Mouse (Mus musculus) limb, embryonic 13.5 days (tissue): ENCODE measurements around the gene Synj1. TPM values are rescaled to one million over a fixed set of nuclear protein-coding genes. Genes with fewer than 3 reads are reported as not detected.

Source experiments
- ATAC-seq: fragments of 200-750 bp; cut with Nextera tagmentation; 2 replicates; pipeline ENCODE4 v1.8.0; 2017; ENCODE audit warnings: low read depth, moderate number of reproducible peaks, moderate TSS enrichment; ENCODE audit not compliant: low FRiP score
- H3K27ac ChIP-seq: fragments of 300-500 bp; sonication (generic); 2 replicates; pipeline ENCODE4 v1.5.1; 2015; ENCODE audit warnings: inconsistent platforms, mild to moderate bottlenecking, moderate library complexity
- H3K27me3 ChIP-seq: fragments of 300-500 bp; sonication (generic); 2 replicates; pipeline ENCODE4 v1.6.1; 2015; ENCODE audit warnings: mild to moderate bottlenecking, inconsistent platforms
- H3K36me3 ChIP-seq: fragments of 300-500 bp; sonication (generic); 2 replicates; pipeline ENCODE4 v1.6.1; 2015; ENCODE audit warnings: inconsistent platforms, mild to moderate bottlenecking, moderate library complexity
- H3K4me1 ChIP-seq: fragments of 300-500 bp; sonication (generic); 2 replicates; pipeline ENCODE4 v1.6.1; 2015; ENCODE audit warnings: inconsistent platforms
- H3K4me2 ChIP-seq: fragments of 300-500 bp; sonication (generic); replicated peaks from 2 replicates; pipeline ENCODE4 v1.6.1; 2015; ENCODE audit warnings: inconsistent platforms, mild to moderate bottlenecking, moderate library complexity
- H3K4me3 ChIP-seq: fragments of 300-500 bp; sonication (generic); 2 replicates; pipeline ENCODE4 v1.5.1; 2015; ENCODE audit warnings: moderate library complexity, mild to moderate bottlenecking, inconsistent platforms
- H3K9ac ChIP-seq: fragments of 300-500 bp; sonication (generic); 2 replicates; pipeline ENCODE4 v1.6.1; 2015; ENCODE audit warnings: mild to moderate bottlenecking, inconsistent platforms
- H3K9me3 ChIP-seq: fragments of 300-500 bp; sonication (generic); 2 replicates; pipeline ENCODE4 v1.6.1; 2016; ENCODE audit warnings: inconsistent platforms
- WGBS: fragments of 180-500 bp; shearing (Covaris S2); methylation state at CpG from one replicate; pipeline ENCODE4 v1.1.7; 2015; 5-methylcytosine and 5-hydroxymethylcytosine counted together
- polyA plus RNA-seq: library from polyadenylated mRNA; unstranded; fragments of >200 nt; fragmentation: Nextera tagmentation; extraction: Ambion mirVana; gene quantifications from 2 replicates; pipeline ENCODE4 v1.2.1, GENCODE M21; 2015

Synj1 gene
- polyA plus RNA-seq, 1 experiment from 2014 or later = 11.0 TPM

- whole genome bisulfite sequencing = 87% methylated on average over 4 of the region's 4 CpGs
These were observed 19.6 kb upstream of the Synj1 start for GRCm38 (mm10) chr16:91030751-91031150.

DNA sequence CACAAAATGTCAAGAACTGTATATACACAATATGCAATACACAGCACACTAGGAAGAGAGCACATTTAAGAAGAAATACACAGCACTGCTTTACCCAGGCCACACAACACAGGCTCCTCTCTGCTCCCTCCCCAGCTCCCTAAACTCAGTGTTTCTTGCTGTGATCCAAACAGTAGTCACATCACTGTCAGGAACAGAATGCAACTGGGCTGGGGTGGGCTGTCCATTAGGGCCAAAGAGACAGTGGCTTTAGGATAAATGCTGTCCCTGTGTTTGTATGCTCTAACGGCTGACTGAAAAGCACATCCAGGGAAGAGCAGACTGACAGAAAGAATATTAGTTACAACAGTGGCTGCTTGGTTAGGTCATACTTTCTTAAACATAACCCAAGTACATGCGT, 18.8 kb upstream of the Synj1 start:
- Histone ChIP-seq H3K27me3 (no peaks in the 10 kb centered on the region), H3K36me3 (peaks cover 90% of the 10 kb centered on the region), H3K4me3 (no peak overlapping the region), H3K4me2 (no peak overlapping the region), H3K4me1 (no peaks in the 10 kb centered on the region), H3K27ac (no peak overlapping the region), H3K9me3 (no peaks in the 10 kb centered on the region), H3K9ac (no peak overlapping the region)
- ATAC-seq = no peak
- WGBS = 89% methylated on average over 2 of the region's 2 CpGs

More at GRCm38 (mm10) chr16:91030751-91031150, 19.6 kb upstream of the Synj1 start:
- Histone ChIP-seq H3K9me3 (no peaks in the 10 kb centered on the region), H3K36me3 (peaks cover 88% of the 10 kb centered on the region), H3K4me2 (no peak overlapping the region), H3K27me3 (no peaks in the 10 kb centered on the region), H3K4me3 (no peak overlapping the region), H3K4me1 (no peaks in the 10 kb centered on the region), H3K27ac (no peak overlapping the region), H3K9ac (no peak overlapping the region)
- ATAC-seq = no peak

DNA sequence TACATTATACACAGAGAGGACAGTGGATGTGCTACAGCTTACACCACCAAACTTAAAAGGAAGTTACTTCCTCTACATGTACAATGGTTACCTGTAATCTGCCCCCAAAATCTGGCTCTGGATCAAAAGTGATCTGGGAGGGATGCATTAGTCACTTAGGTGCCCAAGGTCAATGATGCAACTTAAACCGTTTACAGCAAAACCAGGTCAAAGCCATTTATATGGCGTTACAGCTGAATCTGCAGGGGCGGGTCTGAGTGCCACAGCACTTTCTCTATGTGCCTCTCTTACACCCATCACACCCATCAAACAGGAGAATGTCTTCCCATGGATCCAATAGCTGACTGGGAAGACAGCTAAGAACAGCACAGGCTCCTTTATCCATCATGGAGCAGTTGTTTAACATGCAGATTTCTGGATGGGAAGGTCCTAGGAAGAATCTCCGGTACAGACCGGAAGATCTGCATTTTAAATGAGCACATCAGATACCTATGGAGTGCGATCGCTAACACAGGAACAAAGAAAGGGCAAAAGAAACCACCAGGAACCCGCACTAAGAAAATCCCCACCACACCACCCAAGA, 18.1 kb upstream of the Synj1 start:
- Histone ChIP-seq H3K4me1 (no peaks in the 10 kb centered on the region), H3K27me3 (no peaks in the 10 kb centered on the region), H3K4me2 (no peak overlapping the region), H3K36me3 (peaks cover 91% of the 10 kb centered on the region), H3K9ac (no peak overlapping the region), H3K27ac (no peak overlapping the region), H3K9me3 (no peaks in the 10 kb centered on the region), H3K4me3 (no peak overlapping the region)
- WGBS = 96% methylated on average over 8 of the region's 8 CpGs
- no peak for ATAC-seq

- H3K36me3 ChIP-seq = peaks cover 88% of the 10 kb centered on the region
- H3K4me2 ChIP-seq = no peak overlapping the region
- no peaks in the 10 kb centered on the region for H3K4me1 ChIP-seq
- ATAC-seq = no peak
- no peak overlapping the region for H3K9ac ChIP-seq
- WGBS = 88% methylated on average over 4 of the region's 4 CpGs
- H3K27me3 ChIP-seq = no peaks in the 10 kb centered on the region
- H3K27ac ChIP-seq = no peak overlapping the region
- H3K9me3 ChIP-seq = 0 out of 2 replicates have a peak, but pooled peaks cover 4% of the 10 kb centered on the region
- no peak overlapping the region for H3K4me3 ChIP-seq
These were observed 15.2 kb upstream of the Synj1 start for GRCm38 (mm10) chr16:91026290-91026689.

DNA sequence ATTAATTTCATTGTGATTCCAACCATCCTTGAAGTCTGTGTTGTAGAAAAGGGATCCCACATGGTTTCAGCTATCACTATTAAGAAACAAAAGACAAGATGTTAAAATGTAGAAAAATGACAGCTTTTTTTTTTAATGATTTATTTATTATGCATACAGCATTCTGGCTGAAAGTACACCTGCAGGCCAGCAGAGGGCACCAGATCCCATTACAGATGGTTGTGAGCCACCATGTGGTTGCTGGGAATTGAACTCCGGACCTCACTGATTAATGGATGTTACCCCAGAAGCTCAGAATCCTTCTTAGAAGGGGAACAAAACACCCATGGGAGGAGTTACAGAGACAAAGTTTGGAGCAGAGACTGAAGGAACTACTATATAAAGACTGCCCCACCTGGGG, 12.3 kb upstream of the Synj1 start:
- H3K36me3 ChIP-seq = peaks cover 94% of the 10 kb centered on the region
- no peak for ATAC-seq
- no peaks in the 10 kb centered on the region for H3K4me1 ChIP-seq
- no peak overlapping the region for H3K27ac ChIP-seq
- no peaks in the 10 kb centered on the region for H3K27me3 ChIP-seq
- H3K4me3 ChIP-seq = no peak overlapping the region
- H3K9me3 ChIP-seq = 0 out of 2 replicates have a peak, but pooled peaks cover 4% of the 10 kb centered on the region
- H3K9ac ChIP-seq = no peak overlapping the region
- H3K4me2 ChIP-seq = no peak overlapping the region
- 86% methylated on average over 1 of the region's 1 CpGs for WGBS

- Histone ChIP-seq H3K9me3 (0 out of 2 replicates have a peak, but pooled peaks cover 4% of the 10 kb centered on the region), H3K4me1 (no peaks in the 10 kb centered on the region), H3K36me3 (peaks cover 89% of the 10 kb centered on the region), H3K27me3 (no peaks in the 10 kb centered on the region), H3K4me2 (no peak overlapping the region), H3K4me3 (no peak overlapping the region), H3K27ac (no peak overlapping the region), H3K9ac (no peak overlapping the region)
- WGBS = 93% methylated on average over 10 of the region's 10 CpGs
- ATAC-seq = no peak
These were observed 9.9 kb upstream of the Synj1 start for GRCm38 (mm10) chr16:91020842-91021483.

GRCm38 (mm10) chr16:91019476-91019875, 8.4 kb upstream of the Synj1 start:
- H3K4me1 ChIP-seq = no peaks in the 10 kb centered on the region
- H3K9me3 ChIP-seq = 0 out of 2 replicates have a peak, but pooled peaks cover 4% of the 10 kb centered on the region
- no peak for ATAC-seq
- peaks cover 86% of the 10 kb centered on the region for H3K36me3 ChIP-seq
- no peak overlapping the region for H3K9ac ChIP-seq
- H3K4me3 ChIP-seq = no peak overlapping the region
- WGBS = 97% methylated on average over 4 of the region's 4 CpGs
- no peak overlapping the region for H3K4me2 ChIP-seq
- no peaks in the 10 kb centered on the region for H3K27me3 ChIP-seq
- H3K27ac ChIP-seq = no peak overlapping the region

DNA sequence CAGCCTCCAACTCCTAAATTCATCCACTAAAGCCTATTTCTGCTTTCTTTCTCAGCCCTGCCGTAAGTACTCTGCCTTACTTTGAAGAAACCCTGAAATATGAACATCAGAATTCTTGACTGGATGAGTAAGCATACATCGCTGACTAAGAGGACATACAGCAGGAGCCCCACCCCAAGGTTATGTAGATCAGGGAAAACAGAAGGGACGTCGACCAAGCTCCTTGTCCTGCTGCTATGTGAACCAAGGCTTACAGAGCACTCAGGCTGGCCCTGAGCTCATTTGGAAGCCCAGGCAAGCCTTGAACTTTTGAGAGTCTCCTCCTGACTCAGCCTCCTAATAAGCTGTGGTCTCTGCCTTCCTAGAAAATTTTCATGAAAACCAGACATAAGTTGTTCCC, 4.7 kb upstream of the Synj1 start:
- 90% methylated on average over 4 of the region's 4 CpGs for WGBS
- Histone ChIP-seq H3K36me3 (peaks cover 65% of the 10 kb centered on the region), H3K27me3 (no peaks in the 10 kb centered on the region), H3K9me3 (no peaks in the 10 kb centered on the region), H3K4me3 (no peak overlapping the region), H3K4me1 (peaks cover 7% of the 10 kb centered on the region; the same call in 1 of the 2 replicates), H3K27ac (no peak overlapping the region), H3K4me2 (no peak overlapping the region), H3K9ac (no peak overlapping the region)
- no peak for ATAC-seq

DNA sequence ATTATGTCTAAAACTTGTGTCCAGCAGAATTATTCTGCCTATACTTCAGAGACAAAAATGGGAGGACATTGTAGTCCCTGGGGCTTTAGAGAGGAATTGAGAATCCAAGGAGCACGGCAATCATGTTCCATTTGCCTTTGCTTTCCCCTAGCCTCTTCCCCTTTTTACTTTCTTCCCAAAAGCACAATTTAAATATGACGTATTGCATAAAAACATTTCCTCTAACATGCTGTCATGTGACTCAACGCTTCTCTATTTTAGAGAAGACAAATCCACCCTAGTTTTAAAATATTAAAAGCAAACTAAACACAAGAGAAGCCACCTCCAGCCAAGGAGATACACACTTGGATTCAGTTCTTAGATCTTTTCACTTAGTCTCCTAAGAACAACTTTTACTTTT, 739 bp upstream of the Synj1 start:
- H3K9ac ChIP-seq = peak overlapping the region; percentile 84; the same call in 1 of the 2 replicates
- H3K9me3 ChIP-seq = no peaks in the 10 kb centered on the region
- H3K27me3 ChIP-seq = no peaks in the 10 kb centered on the region
- H3K4me1 ChIP-seq = peaks cover 16% of the 10 kb centered on the region
- 41% methylated on average over 3 of the region's 3 CpGs for WGBS
- H3K27ac ChIP-seq = peak overlapping the region; percentile 83; the same call in 1 of the 2 replicates
- H3K4me2 ChIP-seq = peak overlapping the region; percentile 90
- H3K4me3 ChIP-seq = peak overlapping the region; percentile 91
- no peak for ATAC-seq
- peaks cover 32% of the 10 kb centered on the region for H3K36me3 ChIP-seq

DNA sequence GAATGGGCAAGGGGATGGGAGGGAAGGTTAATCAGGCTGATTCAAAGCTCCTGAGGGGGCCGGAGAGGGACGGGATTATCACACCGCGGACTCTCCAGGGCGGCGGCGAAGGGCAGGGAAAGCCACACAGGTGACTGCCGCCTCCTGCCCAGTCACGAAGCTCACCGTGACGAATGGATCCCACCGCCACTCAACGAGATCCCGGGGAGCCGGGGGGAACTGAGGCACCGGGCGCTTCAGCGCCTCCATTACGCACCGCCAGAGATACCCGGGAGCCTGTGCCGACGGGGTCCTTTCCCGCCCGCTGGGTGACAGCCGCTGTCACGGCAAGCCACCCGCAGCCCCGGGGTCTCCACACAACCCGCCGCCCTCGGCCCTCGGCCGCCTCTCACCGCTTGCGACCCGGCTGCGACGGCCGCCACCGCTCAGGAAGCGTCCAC, 507 bp downstream of the Synj1 start:
- Histone ChIP-seq H3K27me3 (no peaks in the 10 kb centered on the region), H3K36me3 (peaks cover 23% of the 10 kb centered on the region), H3K27ac (0 out of 2 replicates have a peak overlapping the region, but pooled peaks have one; percentile 58), H3K9ac (peak overlapping the region; percentile 84), H3K4me3 (peak overlapping the region; percentile 91), H3K4me1 (peaks cover 16% of the 10 kb centered on the region), H3K9me3 (no peaks in the 10 kb centered on the region), H3K4me2 (peak overlapping the region; percentile 90)
- under 1% methylated on average over 40 of the region's 42 CpGs for WGBS
- no peak; the same call in 1 of the 2 replicates for ATAC-seq

DNA sequence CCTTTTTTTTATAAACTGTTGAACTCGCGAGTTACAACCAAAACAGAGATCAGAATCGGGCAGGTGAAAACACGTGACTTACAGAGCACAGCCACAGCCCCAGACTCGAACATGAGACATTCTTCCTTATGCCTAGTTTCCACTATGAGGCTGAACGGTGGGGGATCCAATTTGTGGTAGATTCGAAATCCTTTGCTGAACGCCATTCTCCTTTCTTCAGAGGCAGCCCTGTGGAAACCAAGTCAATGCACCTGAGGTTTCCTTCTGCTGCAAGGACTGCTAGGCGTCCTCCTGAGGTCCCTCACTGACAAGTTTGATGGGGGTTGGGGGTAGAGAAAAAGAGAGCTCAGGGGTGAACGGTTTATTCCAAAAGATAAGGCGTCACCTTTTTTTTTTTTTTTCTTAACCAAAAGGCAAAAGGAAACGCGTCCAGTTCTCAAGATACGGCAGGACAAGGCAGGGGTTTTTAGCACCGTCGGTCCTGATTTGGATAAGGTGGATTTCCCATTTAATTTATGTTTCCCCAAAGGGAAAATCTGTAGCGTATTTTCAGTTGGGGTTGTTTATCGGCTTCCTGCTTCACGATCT, 1.1 kb downstream of the Synj1 start:
- Histone ChIP-seq H3K27ac (no peak overlapping the region), H3K36me3 (peaks cover 17% of the 10 kb centered on the region), H3K4me1 (peaks cover 16% of the 10 kb centered on the region), H3K4me3 (peak overlapping the region; percentile 91), H3K4me2 (peak overlapping the region; percentile 90), H3K9me3 (no peaks in the 10 kb centered on the region), H3K9ac (peak overlapping the region; percentile 84), H3K27me3 (no peaks in the 10 kb centered on the region)
- WGBS = under 1% methylated on average over 19 of the region's 19 CpGs
- no peak for ATAC-seq

- no peak overlapping the region for H3K4me2 ChIP-seq
- no peak overlapping the region for H3K4me3 ChIP-seq
- H3K9ac ChIP-seq = no peak overlapping the region
- peaks cover 8% of the 10 kb centered on the region for H3K4me1 ChIP-seq
- 0 out of 2 replicates have a peak, but pooled peaks cover 3% of the 10 kb centered on the region for H3K36me3 ChIP-seq
- 84% methylated on average over 4 of the region's 4 CpGs for WGBS
- H3K9me3 ChIP-seq = no peaks in the 10 kb centered on the region
- ATAC-seq = no peak
- H3K27me3 ChIP-seq = no peaks in the 10 kb centered on the region
- H3K27ac ChIP-seq = no peak overlapping the region
These were observed 6.1 kb downstream of the Synj1 start for GRCm38 (mm10) chr16:91004915-91005538.
